Mouse (Mus musculus) mouse trophoblast stem cell (cell line): Measurements from ENCODE around the gene Nceh1.

Experiments
- in situ Hi-C, 2 experiments: fragments of 300-500 bp; cut with MseI, MboI; formaldehyde crosslinking; loops; 2 replicates in 1 of 2; 3 replicates in 1 of 2; pipeline ENCODE4 v1.15.1; 2025

The Nceh1 gene

GRCm38 (mm10) chr3:27182733-27183600, at the start of gene Nceh1:
Gene Nceh1, plus strand, starts transcription at chr3:27182965.
- in situ Hi-C loops: loop anchor here in 1 of 2 experiments (5.0 kb wide), 1 partner anchor 54 kb away; no protein-coding TSS in a partner anchor

- in situ Hi-C loops: no loop called here
Observed at GRCm38 (mm10) chr3:27140101-27140500, 42.7 kb upstream of the Nceh1 start.

DNA sequence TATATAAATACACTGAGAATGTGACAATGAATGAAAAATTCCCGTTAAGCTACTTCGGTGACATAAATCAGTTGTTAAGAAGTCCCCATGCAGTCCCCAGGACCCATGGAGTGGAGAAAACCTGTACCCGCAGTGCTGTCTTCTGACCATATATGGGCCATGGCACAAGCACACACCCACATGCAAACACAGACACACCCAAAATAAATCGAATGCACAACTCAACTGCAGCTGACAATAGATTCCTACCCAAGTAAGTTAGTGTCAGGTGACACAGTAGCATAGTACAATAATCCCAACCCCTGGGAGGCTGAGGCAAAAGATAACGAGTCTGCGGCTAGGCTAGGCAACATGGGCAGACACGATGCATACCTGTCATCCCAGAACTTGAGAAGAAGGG, 39.2 kb upstream of the Nceh1 start:
- in situ Hi-C loops: no loop called here

- in situ Hi-C loops: no loop called here
Observed at GRCm38 (mm10) chr3:27145733-27146132, 37.0 kb upstream of the Nceh1 start.

- in situ Hi-C loops: no loop called here
Observed at GRCm38 (mm10) chr3:27153191-27153671, 29.5 kb upstream of the Nceh1 start.

DNA sequence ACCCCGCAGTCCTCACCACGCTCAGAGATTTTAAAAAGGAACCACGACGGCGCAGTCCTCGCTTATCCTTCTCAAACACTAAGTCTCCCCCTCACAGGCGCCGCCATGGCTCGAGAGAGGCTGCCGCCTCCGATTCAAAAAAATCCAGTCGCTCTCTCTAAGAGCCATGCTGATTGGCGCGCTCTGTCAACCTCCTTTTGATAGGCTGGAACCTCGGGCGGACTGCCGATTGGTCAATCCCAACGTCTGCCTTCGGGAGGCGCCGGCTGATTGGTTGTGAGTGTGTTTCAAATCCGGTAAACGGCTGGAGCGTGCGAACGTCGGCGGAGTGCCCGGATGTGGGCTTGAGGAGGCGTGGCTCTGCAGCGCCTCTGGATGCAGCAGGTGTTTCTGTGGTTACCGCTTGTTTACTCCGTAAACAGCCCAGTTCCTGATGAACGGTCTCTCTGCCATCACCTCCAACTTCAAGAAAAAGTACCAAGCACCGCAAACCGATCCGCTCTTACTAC, 29.0 kb upstream of the Nceh1 start, which contains the start of gene Ect2:
Gene Ect2 (minus strand): TSS at position 178 of the 509 bp plus-strand sequence.
- in situ Hi-C loops: no loop called here

DNA sequence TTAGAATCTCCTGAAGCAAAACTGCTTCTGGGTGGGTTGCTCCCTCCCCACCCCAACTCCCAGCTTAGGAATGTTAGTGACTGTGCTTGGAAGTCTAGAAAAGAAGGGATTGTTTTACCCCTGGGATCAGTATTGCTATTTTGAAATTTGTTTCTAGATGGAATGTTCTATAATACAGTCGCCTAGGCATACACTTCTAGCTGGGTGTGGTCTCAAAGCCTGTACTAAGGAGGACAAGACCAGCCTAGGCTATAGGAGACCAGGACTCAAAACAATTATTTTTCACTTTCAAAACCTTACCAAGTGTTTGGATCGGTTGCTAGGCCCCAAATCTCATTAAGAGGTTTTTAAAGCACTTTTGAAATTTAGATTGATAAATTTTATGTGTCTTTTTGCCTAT, 28.5 kb upstream of the Nceh1 start:
- in situ Hi-C loops: no loop called here

DNA sequence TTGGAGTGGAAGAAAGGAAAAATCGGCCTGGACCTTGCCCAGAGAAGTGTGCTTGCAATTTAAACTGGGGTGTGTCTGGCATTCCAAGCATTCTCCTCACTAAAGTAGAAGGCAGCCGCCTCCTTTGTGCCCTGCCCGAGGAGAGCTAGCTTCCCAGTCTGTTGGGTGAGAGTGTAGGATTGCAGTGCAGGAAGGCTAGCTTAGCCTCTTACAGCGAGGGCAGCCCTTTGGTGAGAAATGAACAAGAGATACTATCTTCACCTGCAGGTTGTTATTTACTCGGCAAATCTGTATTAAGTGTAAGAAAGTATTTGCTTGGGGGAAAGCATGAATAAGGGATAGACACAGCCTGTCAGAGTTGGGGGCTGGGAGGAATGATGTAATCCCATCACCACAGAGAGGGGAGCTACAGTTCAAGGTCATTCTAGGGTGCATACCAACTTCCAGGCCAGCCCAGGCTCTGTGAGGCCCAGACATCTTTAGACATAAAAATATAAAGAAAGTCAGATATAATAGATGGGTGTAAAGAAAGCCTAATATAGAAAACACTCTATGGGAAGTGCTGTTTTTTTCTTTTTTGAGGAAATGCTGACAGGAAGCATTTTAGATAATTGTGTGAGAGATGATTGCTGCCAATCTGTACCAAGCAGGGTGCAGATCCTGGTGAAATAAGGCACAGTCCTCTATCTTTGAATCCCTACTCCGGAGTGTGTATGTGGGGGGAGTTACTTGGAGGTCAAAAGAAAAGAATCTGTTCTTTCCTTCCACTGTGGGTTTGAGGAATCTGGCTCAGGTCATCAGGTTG, 27.5 kb upstream of the Nceh1 start:
- in situ Hi-C loops: no loop called here

DNA sequence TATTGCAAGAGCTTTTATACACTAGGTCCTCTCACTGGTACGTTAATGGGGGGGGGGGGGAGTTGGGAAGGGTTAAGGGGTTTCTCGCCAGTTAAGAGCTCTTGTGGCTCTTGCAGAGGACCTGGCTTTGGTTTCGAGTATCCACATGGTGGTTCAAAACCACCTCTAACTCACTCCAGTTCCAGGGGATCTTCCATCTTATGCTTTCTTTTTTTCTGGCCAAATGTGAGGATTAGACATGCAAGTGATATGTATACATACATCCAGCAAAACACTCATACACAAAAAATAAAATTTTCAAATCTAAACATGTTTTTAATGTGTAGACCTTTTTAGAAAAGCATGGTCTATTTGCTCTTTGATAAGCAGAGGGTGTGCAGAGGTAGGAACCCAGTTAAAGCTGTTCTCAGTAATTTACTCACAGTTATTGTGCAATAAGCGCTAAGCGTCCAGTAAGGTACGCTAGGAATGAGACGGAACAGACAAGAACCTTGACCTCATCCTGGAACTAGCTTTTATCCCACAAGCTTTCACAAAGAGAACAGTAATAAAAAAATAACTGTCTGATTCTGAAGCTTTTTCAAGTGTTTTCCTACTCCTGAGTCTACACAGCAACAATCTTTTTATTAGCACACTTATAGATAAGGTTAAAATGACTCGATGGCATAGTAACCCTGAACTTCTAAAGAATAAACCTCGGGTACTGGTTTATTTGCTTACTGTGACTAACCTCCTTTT, 26.7 kb upstream of the Nceh1 start:
- in situ Hi-C loops: no loop called here

DNA sequence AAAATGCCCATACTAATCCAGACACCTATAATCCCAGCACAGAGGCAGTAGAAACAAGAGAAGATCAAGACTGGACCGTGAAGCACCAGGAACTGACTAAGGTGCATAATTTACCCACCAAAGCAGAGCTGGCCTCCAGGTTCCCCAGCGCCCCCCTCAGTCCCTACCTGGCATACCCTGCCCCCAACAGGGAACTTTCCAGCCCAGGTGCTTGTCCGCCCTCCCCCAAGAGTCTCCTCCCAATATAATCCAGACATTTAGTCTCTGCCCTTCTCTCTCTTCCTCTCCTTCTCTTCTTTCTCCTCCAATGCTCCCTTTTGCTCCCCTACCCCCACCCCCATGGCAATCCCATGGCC, 26.2 kb upstream of the Nceh1 start:
- in situ Hi-C loops: no loop called here

DNA sequence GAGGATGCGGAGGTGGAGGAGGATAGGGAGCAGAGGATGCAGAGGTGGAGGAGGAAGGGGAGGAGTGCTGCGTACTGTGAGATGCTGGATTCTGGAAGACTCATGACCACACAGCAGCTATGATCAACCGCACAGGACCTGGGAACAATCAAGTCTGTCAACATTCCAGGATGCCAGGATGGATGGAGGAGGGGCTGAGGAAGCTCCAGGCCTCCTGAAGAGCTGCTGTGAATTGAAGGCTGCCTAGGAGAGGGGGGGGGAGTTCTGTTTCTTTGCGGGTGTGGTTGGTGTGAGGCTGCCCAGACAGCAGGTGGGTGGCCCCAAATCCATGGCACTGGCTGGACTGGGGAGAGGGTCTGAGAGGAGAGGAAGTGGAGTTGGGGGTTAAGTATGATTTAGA, 23.9 kb upstream of the Nceh1 start:
- in situ Hi-C loops: no loop called here

DNA sequence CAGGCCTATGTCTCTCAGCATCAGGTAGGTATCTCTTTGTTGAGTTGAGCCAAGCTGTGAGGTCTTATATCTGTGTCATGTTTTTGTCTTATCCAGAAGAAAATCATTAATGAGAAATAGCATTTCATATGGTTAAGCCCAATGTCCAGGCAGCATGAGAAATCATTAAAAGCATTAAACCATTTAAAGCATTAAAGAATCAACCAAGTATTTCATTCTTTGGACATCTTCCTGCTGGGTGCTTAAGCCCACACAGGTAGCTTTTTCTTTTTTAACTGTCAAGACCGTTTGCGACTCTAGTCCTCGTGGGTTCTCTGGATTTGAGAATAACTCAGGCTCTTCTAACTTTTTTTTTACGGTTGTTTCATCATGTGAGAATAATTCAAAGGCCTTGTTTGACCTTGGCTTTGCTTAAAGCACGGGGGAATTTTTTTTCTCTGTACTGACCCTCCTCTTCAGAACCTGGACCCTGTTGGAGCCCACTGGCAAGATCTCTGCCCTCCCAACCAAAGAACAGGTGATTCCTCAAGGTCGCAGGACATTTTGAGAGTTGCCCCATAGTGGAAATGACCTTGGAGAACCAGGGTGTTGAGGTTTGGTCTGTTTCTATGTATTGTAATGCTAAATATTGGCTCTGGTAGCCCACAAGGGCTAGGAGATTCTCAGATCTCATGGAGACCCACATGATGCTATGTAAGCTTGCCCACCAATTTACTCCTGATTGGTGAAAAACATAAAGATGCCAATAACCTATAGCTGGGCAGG, 20.9 kb upstream of the Nceh1 start:
- in situ Hi-C loops: no loop called here

DNA sequence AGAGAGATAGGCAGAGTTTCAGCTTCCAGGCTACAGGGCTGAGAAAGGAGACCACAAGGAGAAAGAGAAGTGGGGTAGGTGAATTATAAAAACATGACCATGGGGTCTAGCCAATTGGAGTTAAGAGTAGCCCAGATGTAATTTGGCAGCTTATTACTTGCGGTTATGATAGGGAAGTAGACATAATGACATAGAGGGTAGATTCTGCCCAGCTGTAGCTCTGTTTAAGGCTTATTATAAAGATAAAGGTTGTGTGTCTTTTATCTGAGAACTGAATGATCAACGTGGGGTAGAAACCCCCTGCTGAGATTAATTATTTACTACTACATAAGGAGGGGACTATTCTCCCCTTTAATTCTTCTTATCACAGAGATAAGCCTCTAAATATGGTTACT, 20.4 kb upstream of the Nceh1 start:
- in situ Hi-C loops: no loop called here

DNA sequence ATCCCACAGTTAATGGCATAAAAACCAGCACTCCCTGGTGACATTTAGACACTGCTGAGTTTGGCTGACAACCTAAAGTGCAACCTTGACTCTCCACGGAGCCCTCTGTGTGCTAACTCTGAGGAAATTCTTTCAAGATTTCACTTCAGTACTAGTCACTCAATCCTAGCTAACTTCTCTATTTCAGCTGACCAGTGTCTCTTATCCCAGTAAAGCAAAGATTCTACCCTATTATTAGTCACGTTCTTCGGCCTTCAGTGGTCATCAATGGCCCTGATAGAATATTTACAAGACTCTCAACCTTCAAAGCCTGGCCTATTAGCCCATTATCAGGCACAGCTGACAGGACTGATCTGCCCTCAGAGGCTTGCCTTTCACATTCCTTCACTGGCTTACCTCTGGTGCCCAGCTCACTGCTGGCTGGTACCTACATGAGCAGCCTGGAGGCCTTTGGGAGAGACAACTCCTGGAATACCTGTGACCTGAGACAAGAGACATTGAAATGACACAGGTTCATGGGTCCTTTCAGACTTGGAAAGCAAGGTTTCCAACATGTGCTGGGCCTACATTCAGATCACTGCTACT, 17.2 kb upstream of the Nceh1 start:
- in situ Hi-C loops: no loop called here

DNA sequence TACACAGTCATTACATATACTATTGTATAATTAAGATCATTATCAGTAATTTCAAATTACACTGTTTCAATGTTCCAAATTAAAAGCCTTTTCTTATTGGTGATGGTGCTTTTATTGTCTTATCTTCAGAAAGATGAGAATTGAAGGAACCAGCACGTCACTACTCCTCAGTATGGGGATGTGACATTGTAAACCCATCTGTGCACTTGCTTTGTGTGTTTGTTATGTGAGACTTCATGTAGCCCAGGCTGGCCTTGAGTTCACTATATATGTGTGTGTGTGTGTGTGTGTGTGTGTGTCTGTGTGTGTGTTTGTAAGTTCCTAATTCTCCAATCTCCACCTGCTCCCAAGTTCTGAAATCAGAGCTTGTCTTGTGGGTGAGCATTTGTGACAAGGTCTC, 12.5 kb upstream of the Nceh1 start:
- in situ Hi-C loops: no loop called here

GRCm38 (mm10) chr3:27179711-27180110, 3.1 kb upstream of the Nceh1 start:
- in situ Hi-C loops: loop anchor here in 1 of 2 experiments (5.0 kb wide), 1 partner anchor 58 kb away; no protein-coding TSS in a partner anchor

DNA sequence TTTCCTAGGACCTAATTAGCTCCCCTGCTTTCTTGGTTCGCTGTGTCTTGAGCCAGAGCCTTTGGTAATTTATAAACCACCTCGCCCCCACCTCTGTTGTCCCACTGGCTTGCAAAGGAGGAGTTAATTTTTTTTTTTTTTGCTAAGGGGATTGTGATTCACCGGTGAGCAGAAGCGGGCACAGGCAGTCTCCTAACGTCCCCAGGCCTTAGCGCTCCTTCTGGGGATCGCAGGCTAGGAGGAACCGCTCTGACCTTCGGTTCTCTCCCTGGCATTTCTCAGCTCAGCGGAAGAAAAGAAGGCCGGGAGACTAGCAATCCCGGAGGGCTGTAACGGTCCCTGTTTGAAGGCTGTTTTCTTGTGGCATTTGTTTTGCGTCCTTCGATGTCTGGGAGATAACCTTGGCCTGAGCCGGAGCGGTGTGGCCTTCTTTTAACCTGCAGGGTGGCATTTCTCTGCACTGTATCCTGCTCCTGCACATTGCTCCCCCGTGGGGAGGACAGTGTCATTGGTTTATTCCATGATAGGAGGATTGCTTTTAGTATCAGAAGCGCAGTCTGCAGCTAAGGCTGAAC, 923 bp downstream of the Nceh1 start:
- in situ Hi-C loops: loop anchor here in 1 of 2 experiments (5.0 kb wide), 1 partner anchor 54 kb away; no protein-coding TSS in a partner anchor

GRCm38 (mm10) chr3:27188386-27188785, 5.6 kb downstream of the Nceh1 start:
- in situ Hi-C loops: loop anchor here in 1 of 2 experiments (5.0 kb wide), 1 partner anchor 44 kb away; no protein-coding TSS in a partner anchor

- in situ Hi-C loops: loop anchor here in 1 of 2 experiments (5.0 kb wide), 1 partner anchor 43 kb away; no protein-coding TSS in a partner anchor
Observed at GRCm38 (mm10) chr3:27189320-27190261, 6.8 kb downstream of the Nceh1 start.
